Mouse (Mus musculus): ENCODE data around the gene Rpl29.

DNA sequence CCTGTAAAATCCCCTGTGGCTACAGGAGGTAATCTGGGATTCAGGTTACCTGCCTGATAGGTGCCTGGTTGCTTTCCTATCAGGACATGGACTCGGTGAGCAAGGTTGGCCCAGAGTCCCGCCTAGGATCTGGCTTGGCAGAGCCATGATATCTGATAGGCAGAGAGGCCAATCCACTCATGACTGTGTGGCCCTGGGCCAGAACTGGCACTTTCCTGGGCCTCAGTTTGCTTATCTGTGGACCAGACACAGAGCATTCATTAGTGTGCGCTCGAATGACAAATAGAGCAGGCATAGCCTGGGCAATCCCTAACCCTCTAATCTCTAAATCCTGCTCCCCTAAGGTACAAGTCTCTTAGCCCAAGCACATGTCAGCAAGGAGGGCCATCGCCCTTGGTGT, 27.1 kb upstream of the Rpl29 start:
- TF ChIP-seq CTCF (IDR thresholded peaks at IDR 0.05; ENCODE audit: low read depth) = no peak
- no peak for TF ChIP-seq EP300 (optimal IDR thresholded peaks at IDR 0.05)
